Mouse (Mus musculus): ENCODE measurements at regions not wholly inside any gene's neighbourhood (a gene's known extent, or its start where the extent isn't known, plus 50 kb on each side); places are given as distances from the start of the nearest gene placed in this dataset.

- DNase-seq: no peak
Measured at GRCm38 (mm10) chr19:30289721-30290120, 57.0 kb downstream of the Mbl2 start.

GRCm38 (mm10) chr19:30295263-30295704, 62.5 kb downstream of the Mbl2 start:
- peak; percentile 18 for DNase-seq

GRCm38 (mm10) chr19:30296024-30296423, 63.3 kb downstream of the Mbl2 start:
- DNase-seq: no peak

- DNase-seq: no peak
Measured at GRCm38 (mm10) chr19:30299536-30299935, 66.8 kb downstream of the Mbl2 start.

- no peak for DNase-seq
Measured at GRCm38 (mm10) chr19:30302281-30302680, 69.5 kb downstream of the Mbl2 start.

GRCm38 (mm10) chr19:30306379-30306778, 73.6 kb downstream of the Mbl2 start:
- DNase-seq: no peak

GRCm38 (mm10) chr19:30306919-30307318, 74.2 kb downstream of the Mbl2 start:
- no peak for DNase-seq

GRCm38 (mm10) chr19:30317314-30317713, 84.6 kb downstream of the Mbl2 start:
- DNase-seq: no peak

- DNase-seq: no peak
Measured at GRCm38 (mm10) chr19:30327693-30328092, 95.0 kb downstream of the Mbl2 start.

GRCm38 (mm10) chr19:30328886-30329285, 96.1 kb downstream of the Mbl2 start:
- DNase-seq: no peak

- DNase-seq: no peak
Measured at GRCm38 (mm10) chr19:30330792-30331191, 98.0 kb downstream of the Mbl2 start.

GRCm38 (mm10) chr19:30331850-30332249, 99.1 kb downstream of the Mbl2 start:
- no peak for DNase-seq

GRCm38 (mm10) chr19:30344401-30344800, 111.7 kb downstream of the Mbl2 start:
- DNase-seq: no peak

- no peak for DNase-seq
Measured at GRCm38 (mm10) chr19:30348924-30349323, 116.2 kb downstream of the Mbl2 start.

GRCm38 (mm10) chr19:30354981-30355380, 122.2 kb downstream of the Mbl2 start:
- DNase-seq: no peak

GRCm38 (mm10) chr19:30358961-30359360, 126.2 kb downstream of the Mbl2 start:
- no peak for DNase-seq

- DNase-seq: no peak
Measured at GRCm38 (mm10) chr19:30371901-30372300, 139.2 kb downstream of the Mbl2 start.

- no peak for DNase-seq
Measured at GRCm38 (mm10) chr19:30379767-30380166, 147.0 kb downstream of the Mbl2 start.

GRCm38 (mm10) chr19:30380515-30381206, 147.9 kb downstream of the Mbl2 start:
- DNase-seq: no peak

- DNase-seq: no peak
Measured at GRCm38 (mm10) chr19:30393791-30394190, 155.7 kb downstream of the Dkk1 start.

- DNase-seq: no peak
Measured at GRCm38 (mm10) chr19:30406943-30407342, 142.5 kb downstream of the Dkk1 start.

- DNase-seq: peak; percentile 2
Measured at GRCm38 (mm10) chr19:30419556-30420280, 129.7 kb downstream of the Dkk1 start.

- no peak for DNase-seq
Measured at GRCm38 (mm10) chr19:30425627-30426026, 123.8 kb downstream of the Dkk1 start.

- DNase-seq: peak; percentile 53
Measured at GRCm38 (mm10) chr19:30427484-30427883, 122.0 kb downstream of the Dkk1 start.

Measured in adrenal gland, postnatal 10 days (tissue).